Mouse (Mus musculus) retina, postnatal 7 days (tissue): Measurements from ENCODE around the gene Zfp672.
"Not testable (repeated sequence)": the region's sequence is repeated elsewhere in the genome, so short reads cannot be mapped to it uniquely, and the experiment has no call there.

Experiments used
- DNase-seq: peaks from one replicate; pipeline ENCODE4 v3.0.0-alpha.2; 2012; ENCODE audit warnings: low read depth, low spot score

Gene Zfp672

GRCm38 (mm10) chr11:58324614-58325229 is 5.4 kb downstream of the Zfp672 start:
- DNase-seq: no peak

- no peak for DNase-seq
These were observed 6.4 kb downstream of the Zfp672 start for GRCm38 (mm10) chr11:58323570-58324340.

GRCm38 (mm10) chr11:58322824-58323569 is 7.1 kb downstream of the Zfp672 start:
- peak; percentile 96 for DNase-seq

- DNase-seq: no peak
These were observed 13.3 kb downstream of the Zfp672 start for GRCm38 (mm10) chr11:58316768-58317390.

- no peak for DNase-seq
These were observed 13.8 kb downstream of the Zfp672 start for GRCm38 (mm10) chr11:58316344-58316743.

- DNase-seq: no peak
These were observed 14.5 kb downstream of the Zfp672 start for GRCm38 (mm10) chr11:58315536-58316168.

- DNase-seq: no peak
These were observed 16.1 kb downstream of the Zfp672 start for GRCm38 (mm10) chr11:58314069-58314468.

GRCm38 (mm10) chr11:58308661-58309060 is 21.5 kb downstream of the Zfp672 start:
- no peak for DNase-seq

GRCm38 (mm10) chr11:58307411-58308080 is 22.6 kb downstream of the Zfp672 start:
- DNase-seq: no peak

GRCm38 (mm10) chr11:58306860-58307308 is 23.3 kb downstream of the Zfp672 start, which contains the start of gene Zfp692:
Zfp692 (plus strand) TSS chr11:58307069.
- DNase-seq: peak; percentile 88

GRCm38 (mm10) chr11:58305299-58305698 is 24.8 kb downstream of the Zfp672 start:
- DNase-seq: not testable (repeated sequence)

GRCm38 (mm10) chr11:58303594-58303993 is 26.5 kb downstream of the Zfp672 start:
- DNase-seq: no peak

GRCm38 (mm10) chr11:58302774-58303445 is 27.2 kb downstream of the Zfp672 start:
- no peak for DNase-seq

GRCm38 (mm10) chr11:58301837-58302754 is 28.0 kb downstream of the Zfp672 start:
- peak; percentile 93 for DNase-seq

GRCm38 (mm10) chr11:58301057-58301456 is 29.1 kb downstream of the Zfp672 start:
- DNase-seq: peak; percentile 59

GRCm38 (mm10) chr11:58297396-58297795 is 32.7 kb downstream of the Zfp672 start:
- DNase-seq: no peak

GRCm38 (mm10) chr11:58292791-58293190 is 37.3 kb downstream of the Zfp672 start:
- DNase-seq: no peak

GRCm38 (mm10) chr11:58290812-58291211 is 39.3 kb downstream of the Zfp672 start:
- no peak for DNase-seq
